Mouse (Mus musculus): Measurements from ENCODE around the gene Zbtb3. TPM values are rescaled to one million over a fixed set of nuclear protein-coding genes. Genes with fewer than 3 reads are reported as not detected.

Gene Zbtb3
- total RNA-seq (2021): 1 to 10 TPM; 5.5 to 6.0 TPM
- long read RNA-seq, experiment 1, partial matches to known transcripts: 0 of 3 reads
- long read RNA-seq, experiment 1, other reads (novel, unspliced or antisense): 1 of 3 reads
- long read RNA-seq, experiment 2, partial matches to known transcripts: 0 of 5 reads
- long read RNA-seq, experiment 2, other reads (novel, unspliced or antisense): 2 of 5 reads

DNA sequence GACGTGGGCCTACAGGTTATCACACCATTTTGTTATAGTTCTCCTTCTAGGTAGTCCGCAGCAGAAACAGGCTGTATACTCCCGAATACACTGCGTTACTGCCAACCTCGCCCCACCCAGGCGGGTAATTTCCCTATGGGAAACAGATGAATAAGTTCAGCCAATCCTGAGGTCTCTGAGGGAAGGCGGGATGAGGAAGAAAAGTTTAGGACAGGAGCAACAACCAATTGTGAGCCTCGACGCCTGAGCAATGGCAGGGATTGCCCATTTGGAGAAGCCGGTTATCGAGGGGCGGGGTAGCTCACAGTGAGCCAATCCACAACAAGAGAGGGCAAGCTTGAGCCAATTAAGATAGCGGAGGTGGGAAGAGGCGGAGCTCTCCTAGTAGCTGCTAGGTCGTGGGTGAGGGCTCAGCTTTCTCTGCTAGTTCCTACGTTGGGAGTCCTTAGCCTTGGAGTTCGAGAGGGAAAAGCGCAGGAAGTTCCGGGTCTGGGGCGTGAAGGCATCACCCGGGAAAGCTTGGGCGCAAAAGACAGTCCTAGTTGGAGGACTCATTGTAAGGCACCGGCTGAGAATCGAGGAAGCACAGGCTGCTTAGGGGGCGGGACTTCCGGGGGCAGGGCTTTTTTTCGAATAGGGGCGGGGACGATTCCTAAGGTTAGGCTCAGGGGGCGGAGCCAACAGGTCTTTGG is at the start of gene Zbtb3:
Gene Zbtb3, plus strand, starts transcription at position 426 of the 692 bp plus-strand sequence.
- DNase-seq (ENCODE audit: low spot score in 2 of 2): peak; percentile 89 to 95

DNA sequence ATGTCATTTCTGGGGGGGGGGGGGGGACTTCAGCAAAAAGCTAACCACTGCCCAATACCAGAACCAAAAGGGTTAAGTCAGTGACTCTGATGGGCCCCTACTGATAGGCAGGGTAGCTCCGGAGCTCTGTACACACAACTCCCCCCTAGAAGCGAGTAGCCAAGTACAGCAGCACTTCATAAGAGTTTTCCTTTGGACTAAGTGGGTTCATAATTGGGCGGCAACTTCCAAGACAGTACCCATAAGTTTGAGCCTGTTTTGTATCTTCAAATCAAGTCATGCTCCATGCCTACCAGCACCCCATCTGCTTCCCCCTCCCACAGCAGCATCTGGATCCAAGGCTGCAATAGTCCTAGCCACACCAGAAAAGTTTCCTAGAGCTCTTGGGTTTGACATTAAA is 46.7 kb upstream of the Zbtb3 start:
- no peak for DNase-seq (ENCODE audit: low spot score in 2 of 2)

DNA sequence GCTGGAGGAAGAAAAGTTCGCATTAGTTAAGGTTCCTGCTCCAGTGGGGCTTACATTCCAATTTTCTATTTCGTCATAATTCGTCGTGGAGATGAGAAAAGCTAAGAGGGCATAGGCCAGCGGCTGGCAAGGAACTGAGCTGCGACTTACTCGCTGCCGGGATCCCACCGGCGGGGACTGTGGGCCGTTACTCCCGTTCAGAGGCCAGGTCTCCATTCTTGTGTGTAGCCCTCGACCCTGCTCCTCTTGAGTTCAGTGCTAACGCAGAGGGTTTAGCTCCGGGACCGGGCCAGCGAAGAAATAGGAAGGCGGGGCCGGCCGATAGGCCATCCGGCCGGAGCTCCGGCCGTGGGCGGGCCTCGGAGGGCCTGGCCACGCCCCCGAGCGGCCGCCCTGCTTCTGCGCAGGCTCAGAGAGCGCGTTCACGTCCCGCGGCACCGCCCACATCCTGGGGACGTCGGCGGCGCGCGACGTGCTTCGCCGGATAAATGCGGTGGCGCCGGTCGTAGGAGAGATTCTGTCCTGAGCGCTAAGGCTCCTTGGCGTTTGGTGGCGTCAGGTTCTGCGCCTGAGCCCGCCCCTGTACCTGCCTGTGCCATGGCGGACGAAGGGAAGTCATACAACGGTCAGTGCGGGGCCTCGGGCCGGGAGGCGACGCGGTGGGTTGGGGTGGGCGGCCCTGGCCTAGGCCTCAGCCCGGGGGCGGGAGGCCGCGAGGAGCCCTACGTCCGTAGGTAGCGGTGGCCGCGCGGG is 45.5 kb upstream of the Zbtb3 start, which contains the start of gene Nxf1:
Gene Nxf1, plus strand, starts transcription at position 439 of the 753 bp plus-strand sequence.
- peak; percentile 92 to 94 for DNase-seq (ENCODE audit: low spot score in 2 of 2)

DNA sequence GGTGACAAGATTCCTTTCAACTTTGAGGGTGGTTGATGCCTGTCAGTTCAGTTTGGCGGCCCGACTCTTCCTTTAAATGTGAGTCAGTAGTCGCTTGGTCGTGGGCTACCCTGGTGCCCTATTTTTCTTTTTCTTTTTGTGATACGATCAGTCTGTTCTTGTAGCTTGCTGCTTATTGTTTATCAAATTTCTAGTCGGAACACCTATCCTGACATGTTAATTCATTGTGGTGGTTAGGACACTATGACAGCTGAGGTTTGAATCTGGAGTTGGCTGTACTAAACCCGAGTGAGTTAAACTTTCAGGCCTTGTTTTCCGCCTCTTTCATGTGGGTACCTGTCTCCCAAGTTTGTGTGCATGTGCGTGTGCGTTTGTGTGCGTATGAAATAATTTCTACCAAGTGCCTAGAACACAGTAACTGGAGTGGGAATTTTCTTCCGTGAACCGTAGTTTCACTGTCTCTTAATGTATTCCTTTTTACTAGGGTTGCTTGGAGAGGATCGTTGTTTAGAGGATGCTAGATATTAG is 44.8 kb upstream of the Zbtb3 start:
- no peak for DNase-seq (ENCODE audit: low spot score in 2 of 2)

DNA sequence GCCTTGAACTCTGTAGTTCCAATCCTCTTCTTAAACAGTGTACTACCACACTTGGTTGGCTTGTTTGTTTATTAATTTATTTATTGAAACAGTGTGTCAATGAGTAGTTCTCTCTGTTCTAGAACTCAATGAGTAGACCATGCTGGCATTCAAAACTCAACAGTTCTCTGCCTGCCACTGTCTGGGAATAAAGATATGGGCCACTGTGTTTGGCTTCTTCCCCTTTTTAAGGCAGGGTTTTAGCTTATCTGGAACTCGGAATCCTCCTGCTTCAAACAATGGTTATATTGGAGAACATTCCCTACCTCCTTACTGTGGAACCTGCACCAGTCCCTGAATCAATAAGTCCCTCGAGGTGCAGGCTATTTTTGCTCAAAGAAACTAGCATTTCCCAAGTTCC is 43.5 kb upstream of the Zbtb3 start:
- no peak for DNase-seq (ENCODE audit: low spot score in 2 of 2)

DNA sequence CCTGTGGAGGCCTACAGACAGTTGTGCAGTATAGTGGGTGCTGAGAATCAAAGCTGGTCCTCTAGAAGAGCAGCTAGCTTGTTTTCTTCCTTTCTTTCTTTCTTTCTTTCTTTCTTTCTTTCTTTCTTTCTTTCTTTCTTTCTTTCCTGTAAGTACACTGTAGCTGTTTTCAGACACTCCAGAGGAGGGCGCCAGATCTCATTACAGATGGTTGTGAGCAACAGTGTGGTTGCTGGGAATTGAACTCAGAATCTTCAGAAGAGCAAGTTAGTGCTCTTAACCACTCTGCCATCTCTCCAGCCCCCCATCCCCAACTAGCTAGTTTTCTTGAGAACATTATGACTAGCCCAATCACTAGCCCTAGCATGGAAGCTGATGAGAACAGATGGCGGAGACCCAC is 41.6 kb upstream of the Zbtb3 start:
- no peak for DNase-seq (ENCODE audit: low spot score in 2 of 2)

DNA sequence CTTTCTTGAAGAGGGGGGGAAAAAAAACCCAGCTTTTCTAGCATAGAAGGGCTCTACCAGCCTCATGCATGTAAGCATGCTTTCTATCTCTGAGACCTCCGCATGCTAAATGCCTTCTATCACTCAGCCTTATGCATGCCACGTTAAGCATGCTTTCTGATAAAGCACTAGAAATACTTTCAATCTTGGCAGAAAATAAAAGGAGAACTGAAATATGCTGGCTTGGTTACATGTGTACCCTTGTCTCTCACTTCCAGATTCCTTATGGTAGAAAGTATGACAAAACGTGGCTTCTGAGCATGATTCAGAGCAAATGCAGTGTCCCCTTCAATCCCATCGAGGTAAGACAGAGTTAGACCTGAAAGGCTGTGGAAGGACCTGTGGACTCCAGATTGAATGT is 39.1 kb upstream of the Zbtb3 start:
- DNase-seq (ENCODE audit: low spot score in 2 of 2): no peak

DNA sequence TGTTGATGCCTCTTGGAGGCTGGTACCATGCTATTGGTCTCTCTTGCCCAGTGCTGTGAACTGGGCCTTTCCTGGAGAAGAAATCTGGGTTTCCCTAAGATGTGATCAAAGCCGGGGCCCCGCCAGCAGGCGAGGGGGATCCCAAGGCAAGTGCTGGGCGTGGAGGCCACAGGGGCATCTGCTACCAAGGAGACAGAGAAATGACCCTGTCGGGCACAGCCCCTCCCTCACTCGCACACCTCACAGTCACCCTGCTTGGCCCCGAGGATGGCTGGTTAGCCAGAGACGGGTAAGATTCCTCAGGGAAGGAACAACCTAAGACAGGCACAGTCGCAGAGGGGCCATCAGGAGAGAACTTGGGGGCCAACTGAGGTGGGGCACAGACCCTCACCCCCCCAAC is 36.8 kb upstream of the Zbtb3 start:
- no peak for DNase-seq (ENCODE audit: low spot score in 2 of 2)

DNA sequence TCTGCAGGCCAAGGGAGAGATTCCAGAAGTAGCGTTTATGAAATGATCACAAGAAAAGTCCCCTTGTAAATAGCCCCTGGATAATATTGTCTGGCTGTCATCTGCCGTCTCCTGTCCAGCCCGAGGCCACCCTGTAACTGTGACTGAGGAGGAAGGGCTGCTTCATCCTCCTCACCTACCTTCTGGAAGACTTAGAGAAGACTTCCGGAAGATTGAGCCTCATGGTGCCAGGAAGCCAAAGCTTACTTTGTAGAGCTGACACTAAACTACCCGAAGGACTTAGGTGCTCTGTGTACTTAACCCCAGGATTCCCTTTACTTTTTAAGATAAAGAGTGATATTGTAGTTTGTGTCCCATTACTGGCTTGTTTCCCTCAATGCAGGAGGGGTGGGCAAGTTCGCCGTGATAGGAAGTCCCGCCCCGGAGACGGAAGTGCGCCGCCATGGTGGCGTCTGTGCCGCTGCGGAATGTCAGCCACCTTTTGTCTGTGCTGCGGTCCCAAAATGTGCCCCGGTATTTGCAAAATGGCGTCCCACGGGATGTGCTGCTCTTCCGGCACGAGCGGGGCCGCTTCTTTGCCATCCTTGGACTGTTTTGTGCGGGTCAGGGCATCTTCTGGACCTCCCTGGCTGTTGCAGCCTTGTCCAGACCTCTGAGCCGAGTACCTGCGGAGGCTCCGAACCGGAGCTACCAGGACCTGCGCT is 31.6 kb upstream of the Zbtb3 start, which contains the start of gene Tmem223:
Gene Tmem223, plus strand, starts transcription at position 430 of the 704 bp plus-strand sequence.
- peak; percentile 80 to 84 for DNase-seq (ENCODE audit: low spot score in 2 of 2)

DNA sequence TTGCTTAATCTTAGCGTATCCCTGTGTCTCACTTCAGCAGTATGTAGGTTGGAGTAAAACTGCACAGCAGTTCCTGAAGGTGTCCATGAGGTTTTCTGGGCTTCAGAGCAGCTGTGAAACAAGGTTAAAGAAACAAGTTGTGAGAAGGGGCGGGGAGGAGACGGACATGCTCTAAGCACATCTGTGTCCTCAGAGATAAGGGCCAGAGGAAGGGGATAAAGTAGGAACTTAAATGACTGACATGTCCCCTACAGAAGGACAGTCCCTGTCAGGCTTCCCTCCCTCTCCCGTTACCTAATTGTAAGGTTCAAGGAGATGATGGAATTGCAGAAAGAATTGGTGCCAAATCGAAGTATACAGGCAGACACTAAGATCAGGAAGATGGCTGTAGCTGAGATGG is 29.4 kb upstream of the Zbtb3 start:
- DNase-seq (ENCODE audit: low spot score in 2 of 2): no peak

DNA sequence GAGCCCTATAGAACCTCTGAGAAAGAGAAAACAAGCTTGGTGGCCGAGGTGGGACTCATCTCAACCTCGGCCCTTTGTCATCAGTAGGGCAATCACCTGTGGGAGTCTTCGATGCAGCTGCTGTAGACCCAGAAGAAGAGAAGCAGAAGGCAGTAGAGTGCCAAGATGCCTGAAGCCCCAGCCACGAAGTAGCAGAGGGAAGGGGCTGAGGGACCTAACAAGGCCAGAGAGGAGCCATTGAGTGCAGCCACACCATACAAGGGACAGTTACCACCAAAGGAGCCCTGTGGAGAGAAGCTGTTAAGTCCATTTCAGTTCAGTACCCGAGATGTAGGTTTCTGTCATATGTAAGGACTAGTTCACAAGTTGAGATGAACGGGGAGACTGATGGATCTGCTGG is 28.9 kb upstream of the Zbtb3 start:
- DNase-seq (ENCODE audit: low spot score in 2 of 2): no peak

DNA sequence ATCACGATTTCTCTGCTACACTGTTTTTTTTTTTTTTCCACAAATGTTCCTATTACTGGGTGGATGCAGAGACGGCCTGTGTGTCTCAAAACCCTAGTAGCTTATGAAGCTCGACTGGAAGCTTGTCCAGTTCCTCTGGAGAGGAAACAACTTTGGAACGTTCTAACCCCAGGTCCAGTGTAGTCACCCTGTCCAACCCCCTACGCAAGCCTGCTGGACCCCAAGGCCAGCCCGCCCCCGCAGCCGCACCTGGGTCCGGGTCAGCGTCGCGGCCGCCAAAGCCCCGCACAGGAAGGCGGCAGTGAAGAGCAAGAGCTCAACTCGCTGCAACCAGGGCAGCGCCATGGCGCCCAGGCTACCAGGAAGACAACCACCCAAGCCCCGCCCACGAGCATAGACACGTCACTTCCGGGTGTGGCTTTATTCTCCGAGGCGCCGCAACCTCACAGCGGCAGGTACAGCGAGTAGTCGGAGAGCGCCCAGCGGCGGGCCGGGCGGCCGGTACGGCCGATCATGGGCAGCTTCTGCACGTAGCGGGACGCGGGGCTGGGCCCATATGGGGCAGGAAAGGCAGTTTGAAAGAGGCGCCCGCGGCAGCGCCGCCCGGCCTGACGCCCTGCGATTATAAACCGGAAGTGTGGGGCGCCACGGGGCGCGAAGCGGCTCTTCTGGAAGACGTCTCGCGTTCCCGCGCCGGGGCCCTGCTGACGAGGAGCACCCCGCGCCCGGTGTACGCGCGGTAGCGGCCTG is 28.1 kb upstream of the Zbtb3 start, which contains the start of gene Tmem179b:
Gene Tmem179b, minus strand, starts transcription at position 382 of the 750 bp plus-strand sequence.
- DNase-seq (ENCODE audit: low spot score in 2 of 2): peak; percentile 96 to 97

DNA sequence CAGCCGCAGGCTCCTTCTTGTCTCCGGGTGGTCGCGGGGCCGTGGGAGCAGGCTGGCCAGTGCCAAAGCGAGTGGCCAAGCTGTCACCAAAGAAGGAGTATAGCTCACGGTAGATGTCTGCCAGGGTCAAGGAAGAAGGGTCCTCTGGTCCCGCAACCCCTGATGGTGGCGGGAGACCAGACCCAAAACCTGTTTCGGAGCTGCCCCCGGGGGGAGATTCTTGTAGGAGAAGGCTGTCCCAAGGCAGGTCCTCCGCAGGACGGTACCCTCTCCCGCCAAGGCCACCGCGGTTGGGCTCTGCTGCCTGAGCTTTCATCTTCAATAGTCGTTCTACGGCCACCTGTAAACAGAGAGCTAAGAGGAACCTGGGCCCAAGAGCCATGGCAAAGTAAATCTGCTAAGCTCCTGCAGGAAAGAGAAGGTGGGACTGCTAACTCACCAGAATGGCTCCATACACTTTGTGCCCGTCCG is 27.4 kb upstream of the Zbtb3 start:
- DNase-seq (ENCODE audit: low spot score in 2 of 2): no peak

DNA sequence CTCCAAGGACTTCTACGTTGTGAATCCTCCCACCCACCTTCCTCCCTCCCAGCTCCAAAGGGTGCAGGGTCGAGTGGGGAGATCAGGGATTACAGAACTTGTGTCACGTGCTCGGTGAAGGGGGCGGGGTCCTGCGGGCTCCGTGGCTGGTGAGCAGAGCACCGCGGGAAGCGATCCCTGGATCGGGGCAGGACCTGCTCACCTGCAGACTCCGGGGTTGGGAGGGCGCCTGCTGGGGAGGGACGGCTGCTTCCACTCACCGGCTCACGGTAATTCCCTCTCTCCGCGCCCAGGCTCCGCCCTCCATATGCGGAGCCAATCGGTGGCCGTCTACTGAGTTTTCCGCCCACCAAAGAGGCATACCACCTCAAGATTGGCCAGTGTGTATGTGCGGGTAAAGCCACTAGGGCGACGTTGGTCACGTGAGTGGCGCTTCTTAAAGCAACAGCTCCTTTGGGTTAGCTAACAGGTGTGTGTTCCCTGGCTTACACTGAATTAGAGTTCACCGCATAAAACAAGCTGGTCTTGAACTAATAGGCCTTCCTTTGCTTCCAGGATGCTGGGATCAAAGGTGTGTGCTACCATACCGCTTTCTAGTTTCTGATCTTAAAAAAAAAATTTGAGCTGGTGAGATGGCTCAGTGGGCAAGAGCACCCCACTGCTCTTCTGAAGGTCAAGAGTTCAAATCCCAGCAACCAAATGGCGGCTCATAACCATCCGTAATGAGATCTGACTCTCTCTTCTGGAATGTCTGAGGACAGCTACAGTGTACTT is 16.2 kb upstream of the Zbtb3 start, which contains the start of gene Taf6l:
Gene Taf6l, minus strand, starts transcription at position 410 of the 774 bp plus-strand sequence.
- DNase-seq (ENCODE audit: low spot score in 2 of 2): peak; percentile 88 to 92

DNA sequence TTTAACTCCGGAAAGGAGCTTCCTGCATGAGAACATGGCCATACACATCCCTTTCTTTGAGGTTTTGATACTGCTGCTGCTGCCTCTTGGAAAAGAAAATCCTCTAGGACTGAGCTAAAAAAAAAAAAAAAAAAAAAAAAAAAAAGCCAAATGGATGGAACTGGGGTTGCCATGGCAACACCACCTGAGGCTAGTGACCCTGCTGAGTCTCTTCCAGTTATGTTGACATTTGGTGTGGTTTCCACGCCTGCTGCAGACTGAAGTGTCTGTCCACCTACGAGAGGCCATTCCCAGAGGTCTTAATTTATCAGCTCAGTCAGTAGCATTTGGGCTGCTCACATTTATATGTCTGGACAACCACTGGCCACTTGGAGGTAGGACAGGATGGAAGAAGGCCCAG is 13.8 kb upstream of the Zbtb3 start:
- DNase-seq (ENCODE audit: low spot score in 2 of 2): no peak

DNA sequence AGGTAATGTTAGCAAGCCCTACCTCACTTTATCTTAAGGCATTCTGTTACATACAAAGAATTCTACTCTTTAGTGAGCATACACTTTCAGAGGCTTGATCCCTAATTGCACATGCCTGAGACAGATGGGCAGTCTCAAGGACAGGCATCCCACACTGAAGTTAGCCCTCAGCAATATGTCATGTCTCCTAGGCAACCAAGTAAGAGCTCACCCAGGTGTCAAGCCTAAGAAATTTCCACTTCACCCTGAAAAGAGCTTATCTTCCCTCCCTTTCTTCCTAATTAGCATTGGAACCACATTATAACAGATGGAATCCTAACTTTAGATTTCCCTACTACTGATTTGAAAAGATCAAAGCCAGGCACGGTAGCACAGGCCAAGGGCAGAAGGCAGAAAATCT is 13.2 kb upstream of the Zbtb3 start:
- no peak for DNase-seq (ENCODE audit: low spot score in 2 of 2)

DNA sequence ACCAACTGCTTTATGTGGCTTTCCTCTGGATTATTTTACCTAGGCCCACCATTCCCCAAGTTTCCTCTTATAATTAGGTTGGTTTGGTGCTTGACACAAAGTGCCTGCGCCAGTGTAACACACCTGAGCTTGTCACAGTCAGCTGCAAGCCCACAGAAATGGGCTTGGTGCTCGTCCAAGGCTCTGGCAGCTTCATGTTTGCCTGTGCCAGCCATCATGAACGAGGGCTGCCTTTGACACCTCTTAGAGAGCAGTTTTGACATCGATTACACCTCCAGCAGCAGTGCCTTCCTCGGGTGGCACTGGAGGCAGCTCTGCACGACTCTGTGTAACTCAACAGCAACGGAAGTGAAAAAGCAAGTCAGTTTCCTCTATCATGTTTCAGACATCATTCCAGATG is 12.2 kb upstream of the Zbtb3 start:
- DNase-seq (ENCODE audit: low spot score in 2 of 2): peak in 1 of 2 experiments; percentile 33

DNA sequence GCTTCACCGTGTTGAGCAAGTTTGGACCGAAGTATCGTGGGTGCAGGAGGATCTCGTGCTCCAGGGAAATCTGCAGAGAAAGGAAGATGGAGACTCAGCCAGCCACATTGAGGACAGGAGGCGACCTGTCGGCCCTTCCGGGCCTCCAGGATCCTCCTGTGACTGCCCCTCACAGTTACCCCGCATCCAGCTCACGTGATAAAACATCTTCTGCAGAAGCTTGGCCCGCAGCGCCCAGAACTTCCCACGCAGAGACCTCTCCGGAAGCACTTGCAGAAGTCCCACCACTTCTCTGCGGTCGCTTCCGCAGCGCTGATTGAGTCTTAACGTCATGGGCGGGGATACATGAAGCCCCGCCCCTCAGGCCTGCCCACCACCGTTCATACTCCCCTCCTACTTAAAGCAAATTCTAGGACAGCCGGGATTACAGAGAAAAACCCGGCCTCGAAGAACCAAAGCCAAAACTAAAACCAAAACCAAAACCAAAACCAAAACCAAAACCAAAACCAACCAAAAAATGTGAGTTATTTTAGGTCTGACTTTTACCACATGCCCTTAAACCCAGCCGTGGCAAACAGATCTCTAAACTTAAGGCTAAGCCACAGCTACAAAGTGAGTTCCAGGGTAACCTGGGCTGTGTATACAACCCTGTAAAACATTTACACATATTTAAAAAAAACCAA is 4.0 kb upstream of the Zbtb3 start, which contains the start of gene Polr2g:
Gene Polr2g, minus strand, starts transcription at position 314 of the 683 bp plus-strand sequence.
- peak; percentile 84 to 89 for DNase-seq (ENCODE audit: low spot score in 2 of 2)

DNA sequence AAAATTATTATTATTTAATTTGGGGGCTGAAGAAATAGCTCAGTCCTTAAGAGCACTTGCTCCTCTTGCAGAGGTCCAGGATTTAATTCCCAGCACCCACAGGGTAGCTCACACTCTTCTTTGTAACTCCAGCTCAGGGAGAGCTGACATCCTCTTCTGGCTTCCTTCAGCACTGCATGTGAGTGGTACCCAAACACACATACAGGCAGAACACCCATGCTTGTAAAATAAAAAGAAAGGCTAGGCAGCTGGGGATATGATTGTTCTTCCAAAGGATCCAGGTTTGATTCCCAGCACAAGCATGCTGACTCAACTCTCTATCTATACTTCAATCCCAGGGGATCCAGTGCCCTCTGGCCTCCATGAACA is 3.4 kb upstream of the Zbtb3 start:
- no peak for DNase-seq (ENCODE audit: low spot score in 2 of 2)

Data from left cerebral cortex, adult 18-20 months (tissue).